Mouse (Mus musculus): Measurements from ENCODE around the gene Spock1. TPM values are rescaled to one million over a fixed set of nuclear protein-coding genes. Genes with fewer than 3 reads are reported as not detected.

The Spock1 gene
- polyA plus RNA-seq, 1 experiment from 2014 or later = 69.4 TPM

DNA sequence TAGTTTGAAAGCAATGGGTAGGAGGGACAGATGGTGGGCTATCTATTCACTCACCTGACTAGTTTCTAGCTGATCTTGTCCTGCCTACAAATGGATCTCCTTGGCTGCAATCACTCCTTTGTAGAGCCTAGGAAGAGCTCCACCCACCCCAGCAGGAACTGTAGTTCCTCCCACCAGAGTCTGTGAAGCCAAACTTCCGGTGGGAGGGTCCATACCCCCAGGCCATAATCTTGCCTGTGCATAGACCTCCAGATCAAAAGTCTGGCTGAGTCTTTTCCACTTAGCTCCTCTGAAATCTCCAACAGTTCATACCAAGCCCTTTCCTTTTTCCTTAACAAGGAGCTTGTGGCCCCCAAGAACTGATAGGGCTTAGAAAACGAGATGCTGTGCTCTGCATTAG lies 78.0 kb downstream of the Spock1 start:
- Histone ChIP-seq H3K27ac (no peak overlapping the region), H3K36me3 (peaks cover 4% of the 10 kb centered on the region; the same call in 1 of the 2 replicates), H3K9me3 (peaks cover 5% of the 10 kb centered on the region), H3K4me3 (no peak overlapping the region), H3K9ac (no peak overlapping the region), H3K4me2 (no peak overlapping the region), H3K27me3 (no peaks in the 10 kb centered on the region), H3K4me1 (replicated peaks) (peaks cover 39% of the 10 kb centered on the region)
- WGBS = 59% methylated on average over 2 of the region's 2 CpGs
- no peak for ATAC-seq (ENCODE audit: low FRiP score)

DNA sequence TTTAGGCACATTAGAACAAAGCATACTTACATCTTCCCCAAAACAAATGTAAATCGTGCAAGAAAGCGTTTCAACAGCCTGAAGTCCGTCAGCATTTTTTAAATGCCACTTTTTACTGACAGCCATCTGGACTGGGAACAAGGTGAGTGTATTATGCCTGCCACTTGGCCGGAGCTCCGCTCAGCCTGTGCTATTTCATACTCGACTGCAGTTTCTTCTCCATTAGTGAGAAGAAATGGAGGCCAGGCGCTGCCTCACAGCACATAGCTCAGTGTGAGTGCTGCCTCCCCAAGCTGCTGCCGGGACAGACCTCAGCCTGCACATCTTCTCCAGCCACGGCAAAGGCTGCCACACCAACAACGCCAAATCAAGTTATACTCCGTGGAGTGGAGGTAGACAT lies 91.9 kb downstream of the Spock1 start:
- Histone ChIP-seq H3K4me2 (no peak overlapping the region), H3K27ac (no peak overlapping the region), H3K4me1 (replicated peaks) (no peaks in the 10 kb centered on the region; the same call in 1 of the 2 replicates), H3K27me3 (no peaks in the 10 kb centered on the region), H3K9ac (no peak overlapping the region), H3K4me3 (no peak overlapping the region), H3K36me3 (peaks cover 8% of the 10 kb centered on the region; the same call in 1 of the 2 replicates), H3K9me3 (peaks cover 8% of the 10 kb centered on the region; the same call in 1 of the 2 replicates)
- WGBS = 87% methylated on average over 11 of the region's 11 CpGs
- ATAC-seq (ENCODE audit: low FRiP score) = no peak

DNA sequence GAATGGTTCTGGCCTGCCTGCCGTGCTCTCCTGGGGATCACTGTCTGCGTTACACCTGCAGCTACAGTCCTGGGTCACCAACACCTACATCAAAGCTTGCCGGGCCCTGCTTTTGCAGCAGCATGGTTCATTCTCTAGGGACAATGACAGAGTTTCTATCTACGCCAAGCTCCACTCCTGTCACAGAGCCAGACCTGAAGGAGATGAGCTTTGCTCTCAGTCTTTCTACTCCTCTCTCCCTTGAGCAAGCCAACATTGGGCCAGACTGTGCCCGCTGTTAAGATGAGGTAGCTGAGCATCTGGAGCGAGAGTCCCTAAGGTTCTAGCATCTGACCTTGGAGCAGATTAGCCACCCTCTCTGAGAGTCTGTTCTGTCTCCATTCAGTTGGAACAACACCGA lies 95.5 kb downstream of the Spock1 start:
- H3K9ac ChIP-seq = no peak overlapping the region
- no peaks in the 10 kb centered on the region for H3K27me3 ChIP-seq
- no peak overlapping the region for H3K4me3 ChIP-seq
- H3K27ac ChIP-seq = no peak overlapping the region; the same call in 1 of the 2 replicates
- H3K36me3 ChIP-seq = peaks cover 4% of the 10 kb centered on the region; the same call in 1 of the 2 replicates
- peaks cover 5% of the 10 kb centered on the region; the same call in 1 of the 2 replicates for H3K9me3 ChIP-seq
- 92% methylated on average over 7 of the region's 7 CpGs for WGBS
- no peak for ATAC-seq (ENCODE audit: low FRiP score)
- no peak overlapping the region for H3K4me2 ChIP-seq
- peaks cover 8% of the 10 kb centered on the region; the same call in 1 of the 2 replicates for H3K4me1 ChIP-seq (replicated peaks)

DNA sequence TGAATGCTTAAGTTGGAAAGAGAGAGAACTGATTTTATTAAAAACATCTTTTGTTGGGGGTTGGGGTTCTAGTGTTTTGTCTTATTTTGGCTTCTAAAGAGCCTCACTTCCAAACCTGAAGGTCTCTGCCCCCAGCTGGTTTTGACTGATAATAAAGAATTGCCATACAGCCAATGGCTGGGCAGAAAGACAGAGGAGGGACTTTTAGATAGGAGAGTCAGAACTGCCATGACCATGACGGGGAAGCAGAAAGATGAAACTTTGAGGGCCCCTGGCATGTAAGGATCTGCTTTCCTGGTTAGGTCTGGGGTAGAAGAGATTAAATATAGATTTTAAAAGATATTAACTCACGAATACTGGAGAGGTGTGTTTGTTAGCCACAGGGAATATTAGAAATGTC lies 96.9 kb downstream of the Spock1 start:
- Histone ChIP-seq H3K4me2 (no peak overlapping the region), H3K4me1 (replicated peaks) (peaks cover 15% of the 10 kb centered on the region), H3K36me3 (no peaks in the 10 kb centered on the region), H3K9ac (no peak overlapping the region), H3K4me3 (no peak overlapping the region), H3K9me3 (no peaks in the 10 kb centered on the region), H3K27me3 (no peaks in the 10 kb centered on the region), H3K27ac (no peak overlapping the region)
- 77% methylated on average over 2 of the region's 2 CpGs for WGBS
- ATAC-seq (ENCODE audit: low FRiP score) = no peak

DNA sequence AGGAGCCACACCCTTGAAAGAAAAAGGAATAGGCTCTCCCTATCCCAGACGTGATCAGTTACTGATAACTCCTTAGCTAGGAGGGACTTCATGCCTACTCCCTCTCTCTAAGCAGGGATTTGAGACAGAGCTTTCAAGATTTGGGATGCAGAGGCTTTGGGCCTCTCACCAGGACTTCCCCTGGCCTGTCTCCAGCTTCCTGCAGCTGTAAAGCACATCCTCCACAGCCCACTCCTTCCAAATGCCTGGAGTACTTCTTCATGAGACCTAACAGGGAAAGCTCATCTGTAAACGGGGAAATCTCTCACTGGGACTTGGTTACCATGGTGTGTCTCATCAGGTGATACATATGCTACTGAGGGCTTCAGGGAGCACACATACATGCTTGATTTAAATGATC lies 97.3 kb downstream of the Spock1 start:
- Histone ChIP-seq H3K4me2 (no peak overlapping the region), H3K27me3 (no peaks in the 10 kb centered on the region), H3K4me3 (no peak overlapping the region), H3K9ac (no peak overlapping the region), H3K36me3 (no peaks in the 10 kb centered on the region), H3K27ac (no peak overlapping the region), H3K4me1 (replicated peaks) (peaks cover 20% of the 10 kb centered on the region), H3K9me3 (no peaks in the 10 kb centered on the region)
- WGBS = 68% methylated on average over 2 of the region's 2 CpGs
- no peak for ATAC-seq (ENCODE audit: low FRiP score)

DNA sequence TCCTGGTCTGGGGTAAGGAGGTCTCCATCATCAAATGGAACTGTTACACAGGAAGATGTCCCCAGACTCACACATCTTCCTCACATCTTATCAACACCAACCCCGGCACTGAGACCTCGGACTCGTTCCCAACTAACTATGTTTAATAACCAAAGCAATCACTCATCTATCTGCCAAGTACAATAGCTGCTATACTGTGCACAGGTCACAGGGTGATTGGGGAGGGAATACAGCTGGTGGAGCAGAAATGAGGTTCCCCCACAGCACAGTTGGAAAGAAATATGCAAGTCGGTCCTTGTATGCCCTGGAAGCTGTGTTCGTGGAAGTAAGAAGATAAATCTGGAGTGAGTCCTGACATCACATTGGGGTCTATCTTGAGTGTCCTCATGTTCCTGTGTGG lies 98.0 kb downstream of the Spock1 start:
- no peak overlapping the region for H3K4me3 ChIP-seq
- H3K4me2 ChIP-seq = no peak overlapping the region
- no peak for ATAC-seq (ENCODE audit: low FRiP score)
- no peaks in the 10 kb centered on the region for H3K9me3 ChIP-seq
- 76% methylated on average over 5 of the region's 5 CpGs for WGBS
- peaks cover 22% of the 10 kb centered on the region for H3K4me1 ChIP-seq (replicated peaks)
- no peak overlapping the region for H3K9ac ChIP-seq
- no peaks in the 10 kb centered on the region for H3K27me3 ChIP-seq
- no peaks in the 10 kb centered on the region for H3K36me3 ChIP-seq
- no peak overlapping the region for H3K27ac ChIP-seq

DNA sequence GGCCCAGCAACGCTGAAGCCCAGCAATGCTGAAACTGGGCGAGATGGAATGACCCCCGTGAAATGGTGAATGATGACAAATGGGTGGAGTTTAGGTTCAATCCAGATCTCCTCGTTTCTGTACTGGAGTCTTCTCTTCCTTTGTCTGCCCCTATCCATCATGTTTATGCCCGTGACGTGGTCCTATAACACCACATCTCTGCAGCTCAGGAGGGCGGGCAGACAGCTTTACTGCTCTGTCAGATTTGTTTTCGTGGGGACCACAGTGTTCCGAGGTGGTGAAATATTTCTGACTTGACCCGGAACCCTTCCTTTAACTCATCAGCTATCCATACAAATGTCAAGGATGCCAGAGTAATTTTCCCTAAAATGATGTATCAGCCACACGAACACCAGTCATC lies 98.5 kb downstream of the Spock1 start:
- no peak overlapping the region for H3K4me2 ChIP-seq
- 0 out of 2 replicates have a peak overlapping the region, but pooled peaks have one; percentile 13 for H3K27ac ChIP-seq
- H3K9ac ChIP-seq = no peak overlapping the region
- H3K27me3 ChIP-seq = no peaks in the 10 kb centered on the region
- peaks cover 22% of the 10 kb centered on the region for H3K4me1 ChIP-seq (replicated peaks)
- no peaks in the 10 kb centered on the region for H3K36me3 ChIP-seq
- 70% methylated on average over 11 of the region's 11 CpGs for whole genome bisulfite sequencing
- no peak for ATAC-seq (ENCODE audit: low FRiP score)
- H3K4me3 ChIP-seq = no peak overlapping the region
- H3K9me3 ChIP-seq = no peaks in the 10 kb centered on the region

DNA sequence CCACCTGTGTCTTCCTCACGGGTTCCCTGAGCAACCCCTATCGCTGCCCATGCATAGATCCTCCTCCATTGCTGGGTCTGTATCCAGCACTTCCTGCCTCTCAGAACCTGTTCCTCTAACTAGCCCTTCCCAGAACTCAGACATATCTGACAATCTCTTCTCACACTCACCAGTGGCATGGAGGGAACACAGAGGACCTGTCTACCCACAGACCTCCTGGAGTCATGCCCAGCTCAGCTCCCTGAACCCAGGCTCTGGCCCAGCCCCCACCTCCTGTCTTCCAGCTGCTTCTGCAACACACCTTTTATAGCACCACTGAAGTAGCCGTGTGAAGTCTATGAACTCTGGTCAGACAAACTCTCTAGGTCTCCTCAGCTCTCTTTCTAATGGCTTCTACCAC lies 101.3 kb downstream of the Spock1 start:
- Histone ChIP-seq H3K4me2 (no peak overlapping the region), H3K9ac (no peak overlapping the region), H3K4me3 (no peak overlapping the region), H3K27ac (no peak overlapping the region; the same call in 1 of the 2 replicates), H3K36me3 (no peaks in the 10 kb centered on the region), H3K9me3 (no peaks in the 10 kb centered on the region), H3K27me3 (no peaks in the 10 kb centered on the region), H3K4me1 (replicated peaks) (peaks cover 22% of the 10 kb centered on the region)
- ATAC-seq (ENCODE audit: low FRiP score) = no peak
- WGBS = 83% methylated on average over 3 of the region's 3 CpGs

DNA sequence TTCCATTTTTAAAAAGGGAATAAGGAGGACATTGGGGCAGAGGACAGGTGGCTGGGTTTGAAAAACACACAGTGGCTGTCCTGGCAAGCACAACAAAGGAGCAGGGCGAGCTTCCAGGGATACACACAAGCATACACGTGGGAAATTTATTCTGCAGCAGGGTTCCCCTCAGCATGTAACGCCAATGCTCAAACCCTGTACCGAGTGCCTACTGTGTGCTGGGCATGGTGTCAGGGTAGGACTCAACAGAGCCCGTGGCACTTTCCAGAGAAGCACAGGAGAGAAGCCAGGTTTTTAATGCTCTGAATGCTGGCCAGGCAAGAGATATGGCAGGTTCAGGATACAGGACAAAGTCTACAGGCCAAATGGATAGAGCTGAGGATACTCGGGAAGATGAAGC lies 101.8 kb downstream of the Spock1 start:
- Histone ChIP-seq H3K36me3 (no peaks in the 10 kb centered on the region), H3K27me3 (no peaks in the 10 kb centered on the region), H3K4me3 (no peak overlapping the region), H3K4me2 (no peak overlapping the region), H3K4me1 (replicated peaks) (peaks cover 22% of the 10 kb centered on the region), H3K27ac (peak overlapping the region; percentile 71), H3K9me3 (no peaks in the 10 kb centered on the region), H3K9ac (no peak overlapping the region)
- no peak for ATAC-seq (ENCODE audit: low FRiP score)
- 66% methylated on average over 6 of the region's 6 CpGs for WGBS

DNA sequence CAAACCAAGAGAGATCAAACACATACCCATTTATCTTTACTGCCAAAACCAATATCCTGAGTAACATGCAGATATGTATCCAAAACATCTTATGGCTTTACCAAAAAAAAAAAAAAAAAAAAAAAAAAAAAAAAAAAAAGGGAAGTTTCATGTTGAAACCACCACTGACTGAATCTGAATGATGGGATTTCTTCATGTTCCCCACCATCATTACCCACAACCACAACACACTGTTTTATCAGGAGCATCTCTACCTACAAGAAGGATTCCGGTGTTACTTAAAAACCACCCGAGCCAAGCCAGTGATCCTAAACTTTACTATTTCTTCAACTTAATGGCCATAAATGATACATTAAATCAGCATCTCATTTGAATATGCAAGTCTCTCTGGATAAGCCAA lies 109.5 kb downstream of the Spock1 start:
- no peak overlapping the region for H3K9ac ChIP-seq
- ATAC-seq (ENCODE audit: low FRiP score) = no peak
- H3K4me2 ChIP-seq = no peak overlapping the region
- no peak overlapping the region for H3K27ac ChIP-seq
- no peak overlapping the region for H3K4me3 ChIP-seq
- WGBS = 94% methylated on average over 2 of the region's 2 CpGs
- H3K9me3 ChIP-seq = no peaks in the 10 kb centered on the region
- no peaks in the 10 kb centered on the region for H3K27me3 ChIP-seq
- H3K4me1 ChIP-seq (replicated peaks) = peaks cover 9% of the 10 kb centered on the region
- no peaks in the 10 kb centered on the region for H3K36me3 ChIP-seq

DNA sequence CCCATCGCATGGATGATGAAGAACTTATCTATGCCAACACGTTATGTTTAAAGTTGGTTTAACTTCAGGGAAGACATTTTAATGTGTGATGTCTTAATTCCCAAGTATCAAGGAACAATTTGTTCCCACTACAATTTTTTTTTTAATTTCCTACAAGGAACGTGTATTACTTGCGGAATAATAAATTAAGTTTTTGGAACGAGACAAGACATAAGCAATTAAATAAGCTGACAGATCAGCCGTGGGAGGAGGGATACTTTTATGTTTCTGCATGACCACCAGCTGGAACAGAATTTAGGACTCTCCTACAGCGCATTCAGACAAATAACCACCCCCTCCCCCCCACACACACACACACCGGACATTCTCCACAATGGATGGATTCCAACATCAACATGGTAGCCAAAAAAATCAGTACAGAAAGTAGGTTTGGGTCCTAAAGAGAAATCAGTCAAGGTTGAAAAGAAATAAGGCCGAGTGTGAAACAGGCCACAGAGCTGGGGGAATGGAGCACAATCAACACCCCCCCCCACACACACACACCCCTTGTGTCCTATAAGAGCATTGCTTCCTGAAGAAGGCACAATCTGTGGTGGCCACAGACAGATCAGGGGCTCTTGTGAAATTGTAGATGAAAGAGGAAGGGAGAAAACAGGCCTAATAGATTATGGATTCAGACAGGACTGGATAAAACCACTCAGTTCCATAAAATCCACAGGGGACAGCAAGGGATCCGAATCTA lies 111.0 kb downstream of the Spock1 start:
- ATAC-seq (ENCODE audit: low FRiP score) = no peak
- H3K27ac ChIP-seq = no peak overlapping the region
- peaks cover 12% of the 10 kb centered on the region for H3K4me1 ChIP-seq (replicated peaks)
- H3K27me3 ChIP-seq = no peaks in the 10 kb centered on the region
- WGBS = 83% methylated on average over 10 of the region's 10 CpGs
- no peak overlapping the region for H3K9ac ChIP-seq
- H3K4me3 ChIP-seq = no peak overlapping the region
- no peaks in the 10 kb centered on the region for H3K9me3 ChIP-seq
- H3K4me2 ChIP-seq = no peak overlapping the region
- H3K36me3 ChIP-seq = no peaks in the 10 kb centered on the region

DNA sequence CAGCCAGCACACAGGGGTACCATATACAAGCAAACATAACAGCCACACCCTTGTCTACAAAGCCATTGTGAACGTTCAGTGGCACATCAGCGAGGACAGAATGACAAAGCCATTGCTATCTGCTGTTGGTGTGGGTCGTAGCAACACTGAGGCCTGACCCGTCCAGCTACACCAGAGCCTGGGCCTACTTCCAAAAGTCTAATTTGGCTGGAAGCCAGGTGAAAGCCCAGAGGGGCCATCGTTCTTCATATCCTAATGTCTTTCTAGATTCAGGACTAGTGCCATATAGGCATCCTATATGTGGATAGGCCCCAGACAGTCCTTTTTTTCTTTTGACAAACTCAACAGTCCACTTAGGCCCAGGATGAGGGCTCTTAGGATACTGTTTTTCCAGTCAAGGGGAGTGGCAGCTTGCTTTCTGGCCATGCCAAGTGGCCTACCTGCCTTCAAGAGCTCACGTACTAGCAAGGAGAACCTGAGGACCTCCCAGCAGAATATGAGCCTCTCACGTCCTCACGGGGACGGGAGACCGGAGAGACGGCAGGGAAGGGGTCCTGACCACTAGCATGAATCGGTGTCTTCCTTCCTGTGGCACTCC lies 114.4 kb downstream of the Spock1 start:
- ATAC-seq (ENCODE audit: low FRiP score) = no peak
- Histone ChIP-seq H3K27ac (no peak overlapping the region), H3K9me3 (no peaks in the 10 kb centered on the region), H3K27me3 (no peaks in the 10 kb centered on the region), H3K4me1 (replicated peaks) (peaks cover 38% of the 10 kb centered on the region), H3K9ac (no peak overlapping the region), H3K4me3 (no peak overlapping the region), H3K4me2 (no peak overlapping the region), H3K36me3 (no peaks in the 10 kb centered on the region)
- 85% methylated on average over 12 of the region's 12 CpGs for WGBS

DNA sequence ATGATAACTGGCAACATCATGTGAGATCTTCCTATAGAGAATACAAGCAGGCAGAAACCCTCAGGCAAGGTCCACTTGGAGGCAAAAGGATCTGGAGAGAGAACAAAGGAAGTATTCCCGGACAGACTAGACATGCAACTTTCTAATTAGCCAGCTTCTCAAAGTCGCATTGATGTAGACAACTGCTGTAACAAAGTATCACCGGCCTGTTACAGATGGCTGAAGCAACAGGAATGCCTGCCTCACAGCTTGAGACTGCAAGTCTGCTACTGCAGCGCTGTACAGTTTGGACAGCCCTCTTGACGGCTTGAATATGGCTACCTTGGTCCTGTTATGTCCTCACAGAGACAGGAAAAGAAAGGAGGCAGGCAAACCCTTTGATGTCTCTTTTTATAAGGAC lies 118.3 kb downstream of the Spock1 start:
- Histone ChIP-seq H3K27me3 (peaks cover 4% of the 10 kb centered on the region; the same call in 1 of the 2 replicates), H3K4me2 (no peak overlapping the region), H3K4me1 (replicated peaks) (peaks cover 44% of the 10 kb centered on the region), H3K9me3 (no peaks in the 10 kb centered on the region), H3K27ac (no peak overlapping the region), H3K36me3 (no peaks in the 10 kb centered on the region), H3K4me3 (no peak overlapping the region), H3K9ac (no peak overlapping the region)
- 32% methylated on average over 5 of the region's 5 CpGs for WGBS
- no peak for ATAC-seq (ENCODE audit: low FRiP score)
